Mouse (Mus musculus) bone marrow macrophage, adult 2 months (primary cell): ENCODE measurements at regions not wholly inside any gene's neighbourhood (a gene's known extent, or its start where the extent isn't known, plus 50 kb on each side); places are given as distances from the start of the nearest gene placed in this dataset.

Experiments
- H3K27ac ChIP-seq: 2 replicates; pipeline ENCODE4 v1.5.1; 2012; ENCODE audit warnings: low read depth, low read length; ENCODE audit not compliant: insufficient read depth
- H3K4me1 ChIP-seq: 2 replicates; pipeline ENCODE4 v1.6.1; 2012; ENCODE audit warnings: low read length; ENCODE audit not compliant: control insufficient read depth, insufficient read depth
- H3K4me3 ChIP-seq: 2 replicates; pipeline ENCODE4 v1.5.1; 2012; ENCODE audit warnings: mild to moderate bottlenecking, low read length, moderate library complexity; ENCODE audit not compliant: insufficient read depth
- CTCF ChIP-seq: IDR thresholded peaks from 2 replicates; pipeline ENCODE4 v1.5.1; 2012; ENCODE audit warnings: low read depth, mild to moderate bottlenecking, low read length, moderate library complexity
- POLR2A ChIP-seq: IDR thresholded peaks from 2 replicates; pipeline ENCODE4 v1.6.1; 2012; ENCODE audit warnings: mild to moderate bottlenecking, low read depth, low read length, borderline replicate concordance

DNA sequence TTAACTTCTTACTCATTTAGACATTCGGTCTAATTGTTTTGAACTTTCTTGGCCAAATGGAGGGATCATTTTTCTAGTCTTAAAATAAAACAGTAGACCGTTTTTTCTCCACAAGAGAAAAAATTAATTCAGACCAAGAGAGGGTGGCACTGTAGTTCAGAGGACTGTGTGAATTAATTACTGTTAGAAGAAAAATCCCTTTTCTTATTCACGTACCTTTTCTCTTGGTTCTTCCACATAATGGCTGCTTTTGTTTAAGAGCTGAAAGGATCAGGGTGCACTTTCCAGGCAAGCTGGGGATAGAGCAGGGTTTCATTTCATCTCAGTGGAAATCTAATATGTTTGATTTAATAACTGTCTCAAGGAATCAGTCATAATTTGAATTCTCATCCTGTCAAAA is 255.9 kb downstream of the Otol1 start:
- no peak overlapping the region for H3K4me3 ChIP-seq
- H3K4me1 ChIP-seq: no peaks in the 10 kb centered on the region
- no peak overlapping the region for H3K27ac ChIP-seq
- TF ChIP-seq POLR2A: no peak
- no peak for TF ChIP-seq CTCF

DNA sequence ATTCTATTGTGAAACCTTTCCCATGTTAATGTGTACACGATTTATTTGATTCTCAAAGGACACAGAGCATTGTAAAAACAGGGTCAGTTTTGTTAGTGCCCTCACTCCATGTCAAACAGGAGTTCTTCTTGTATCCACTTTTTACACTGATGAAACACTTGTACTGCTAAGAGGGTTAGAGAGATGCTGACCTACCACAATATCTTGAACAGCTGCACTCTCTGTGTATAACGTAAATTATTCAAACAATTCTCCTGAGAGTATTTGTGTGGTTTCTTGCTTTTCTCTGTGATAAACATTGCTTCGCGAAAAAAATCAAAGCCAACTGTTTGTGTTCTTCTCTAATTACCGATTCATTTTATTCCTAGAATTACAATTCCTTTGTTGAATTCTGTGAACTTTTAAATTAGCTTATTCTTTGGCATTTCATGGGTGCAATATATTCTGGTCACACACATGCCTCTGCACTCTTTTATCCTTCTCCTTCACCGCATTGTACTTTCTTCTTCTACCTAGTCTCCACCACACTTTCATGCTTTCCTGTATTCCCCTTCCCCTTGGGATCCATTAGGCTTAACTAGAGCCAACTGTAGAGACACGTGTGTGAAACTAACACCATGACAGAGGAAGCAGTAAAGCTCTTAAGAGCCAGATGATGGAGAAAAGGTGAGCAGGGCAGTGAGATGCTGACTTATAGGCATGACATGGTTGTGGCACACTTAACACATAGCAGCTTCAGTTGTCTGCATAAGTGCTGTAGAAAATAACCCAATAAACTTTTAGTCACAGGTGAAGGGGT is 281.4 kb downstream of the Otol1 start:
- Histone ChIP-seq H3K27ac (no peak overlapping the region), H3K4me3 (no peak overlapping the region), H3K4me1 (no peaks in the 10 kb centered on the region)
- TF ChIP-seq POLR2A (no peak), CTCF (no peak)

DNA sequence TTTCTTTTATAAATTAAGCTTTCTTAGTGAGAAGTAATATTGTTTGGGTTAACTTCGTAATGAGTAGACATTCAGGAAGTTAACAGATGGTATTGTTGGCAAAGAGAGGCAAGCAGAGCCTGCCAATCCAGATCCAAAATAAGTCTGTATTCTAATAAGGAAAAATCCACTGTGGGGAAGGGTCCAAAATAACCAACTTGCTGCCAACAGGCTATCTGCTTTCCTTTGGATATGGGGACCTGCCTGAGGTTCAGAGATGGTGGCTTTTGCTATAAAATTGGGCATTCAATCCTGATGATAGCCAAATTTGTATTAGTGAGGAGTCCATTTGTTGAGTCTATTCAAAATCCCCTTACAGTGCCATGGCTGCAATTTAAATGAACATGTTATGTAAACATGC is 300.1 kb downstream of the Otol1 start:
- Histone ChIP-seq H3K4me3 (no peak overlapping the region), H3K4me1 (no peaks in the 10 kb centered on the region), H3K27ac (no peak overlapping the region)
- TF ChIP-seq CTCF (no peak), POLR2A (no peak)

DNA sequence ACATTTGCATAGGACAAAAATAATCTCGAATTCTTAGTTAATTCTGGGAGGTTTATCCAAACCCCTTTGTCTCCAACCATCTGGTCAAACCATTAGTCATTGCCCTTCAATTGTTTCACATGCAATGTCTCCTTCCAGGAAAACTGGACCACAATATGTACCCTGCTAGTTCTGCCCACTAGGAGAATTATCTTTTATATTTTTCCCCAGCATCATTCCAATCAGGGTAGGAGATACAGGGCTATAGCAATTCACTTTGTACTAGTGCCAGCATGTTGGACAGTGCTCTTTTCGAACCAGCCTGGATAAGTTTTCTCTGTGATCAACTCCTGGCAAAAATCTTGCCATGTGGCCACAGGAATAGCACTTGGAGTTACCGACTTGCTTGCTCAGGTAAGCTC is 300.6 kb downstream of the Otol1 start:
- H3K4me3 ChIP-seq: no peak overlapping the region
- TF ChIP-seq POLR2A (no peak), CTCF (no peak)
- no peak overlapping the region for H3K27ac ChIP-seq
- no peaks in the 10 kb centered on the region for H3K4me1 ChIP-seq

DNA sequence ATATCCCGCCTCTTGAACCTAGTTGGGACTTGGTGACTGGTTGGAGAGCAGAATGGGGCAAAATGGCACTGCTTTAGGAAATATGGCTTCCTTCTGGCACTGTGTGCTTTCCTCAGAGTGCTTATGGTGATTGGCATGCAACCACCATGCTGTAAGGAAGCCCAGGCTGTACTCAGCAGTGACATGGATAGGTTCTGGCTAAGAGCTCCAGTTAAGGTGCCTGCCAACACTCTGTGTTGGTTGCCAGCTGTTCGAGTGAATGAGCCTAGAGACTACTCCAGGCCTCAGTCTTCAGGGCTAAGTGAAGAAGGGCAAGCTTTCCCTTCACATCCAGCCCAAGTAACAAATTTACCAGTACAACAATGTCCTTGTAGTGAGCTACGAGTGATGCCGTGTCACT is 301.9 kb downstream of the Otol1 start:
- Histone ChIP-seq H3K27ac (no peak overlapping the region), H3K4me1 (no peaks in the 10 kb centered on the region), H3K4me3 (no peak overlapping the region)
- no peak for TF ChIP-seq POLR2A
- TF ChIP-seq CTCF: no peak

DNA sequence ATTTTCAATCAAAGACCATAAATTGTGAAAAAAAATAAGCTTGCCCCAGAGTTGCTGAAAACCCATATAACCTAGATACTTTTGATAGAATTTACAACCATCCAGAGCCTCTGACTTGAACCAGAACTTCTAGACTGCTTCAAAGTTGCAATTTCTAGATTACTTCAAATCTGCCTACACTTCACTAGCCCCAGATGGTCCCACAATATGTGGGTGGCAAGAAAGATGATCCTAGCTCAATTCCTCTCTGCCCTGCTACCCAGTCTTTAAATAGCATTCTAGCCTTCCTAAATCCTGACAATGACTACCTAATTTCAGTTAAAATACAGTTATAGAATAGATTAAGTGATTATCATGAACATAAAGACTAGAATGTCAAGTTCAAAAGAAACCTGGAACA is 303.6 kb downstream of the Otol1 start:
- H3K4me1 ChIP-seq: no peaks in the 10 kb centered on the region
- H3K4me3 ChIP-seq: no peak overlapping the region
- no peak overlapping the region for H3K27ac ChIP-seq
- no peak for TF ChIP-seq POLR2A
- TF ChIP-seq CTCF: no peak

DNA sequence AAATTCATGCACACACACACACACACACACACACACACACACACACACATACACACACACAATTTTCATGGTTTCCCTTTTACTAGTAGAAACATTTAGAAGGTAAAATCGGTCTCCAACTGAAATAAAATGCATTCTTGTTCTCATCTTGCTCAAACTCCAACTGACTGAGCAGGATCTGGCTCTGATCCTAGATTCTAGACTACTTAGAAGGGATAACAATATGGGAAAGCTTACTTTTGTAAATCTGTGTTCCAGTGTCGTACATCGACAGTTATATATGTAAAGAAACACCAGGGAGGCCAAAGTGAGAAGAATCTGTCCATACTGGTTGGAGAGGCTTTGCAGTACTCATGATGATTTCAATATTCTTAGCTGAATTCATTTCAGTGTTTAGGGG is 304.6 kb downstream of the Otol1 start:
- no peaks in the 10 kb centered on the region for H3K4me1 ChIP-seq
- H3K27ac ChIP-seq: no peak overlapping the region
- H3K4me3 ChIP-seq: no peak overlapping the region
- TF ChIP-seq CTCF: no peak
- no peak for TF ChIP-seq POLR2A

DNA sequence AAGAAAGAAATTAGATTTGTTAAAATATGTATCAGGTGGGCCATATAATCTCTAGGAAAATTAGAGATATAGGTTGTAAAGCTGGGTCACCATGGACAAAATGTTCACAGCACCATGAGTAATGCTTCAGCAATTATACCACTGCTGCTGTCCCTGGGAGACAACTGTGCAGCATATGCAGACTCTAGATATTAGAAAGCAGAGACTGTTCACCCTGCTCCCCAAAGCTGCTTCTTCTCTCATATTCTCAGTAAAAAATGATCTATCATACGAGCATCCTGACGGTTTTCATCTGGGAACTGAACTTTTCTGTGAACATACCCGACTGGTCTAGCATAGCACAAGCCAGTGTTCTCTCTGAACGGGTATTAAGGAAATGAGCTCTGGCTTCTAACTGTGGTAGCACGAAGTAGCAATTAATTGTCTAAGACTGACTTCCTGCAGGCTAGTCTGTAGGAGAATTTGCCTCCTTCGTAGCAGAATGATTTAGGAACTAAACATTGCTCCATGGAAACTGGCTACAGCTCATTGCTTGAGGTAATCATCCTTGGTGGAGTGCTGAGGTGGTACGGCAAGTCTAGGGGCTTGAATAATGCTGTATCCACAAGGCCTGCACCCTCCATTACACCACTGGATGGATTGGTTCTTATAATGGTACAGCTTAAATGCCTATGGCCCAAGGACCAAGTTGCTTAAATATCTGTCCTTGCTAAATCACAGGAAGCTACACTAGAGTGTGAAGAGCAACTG is 305.9 kb downstream of the Otol1 start:
- no peaks in the 10 kb centered on the region for H3K4me1 ChIP-seq
- no peak overlapping the region for H3K4me3 ChIP-seq
- H3K27ac ChIP-seq: no peak overlapping the region
- TF ChIP-seq CTCF (no peak), POLR2A (no peak)

DNA sequence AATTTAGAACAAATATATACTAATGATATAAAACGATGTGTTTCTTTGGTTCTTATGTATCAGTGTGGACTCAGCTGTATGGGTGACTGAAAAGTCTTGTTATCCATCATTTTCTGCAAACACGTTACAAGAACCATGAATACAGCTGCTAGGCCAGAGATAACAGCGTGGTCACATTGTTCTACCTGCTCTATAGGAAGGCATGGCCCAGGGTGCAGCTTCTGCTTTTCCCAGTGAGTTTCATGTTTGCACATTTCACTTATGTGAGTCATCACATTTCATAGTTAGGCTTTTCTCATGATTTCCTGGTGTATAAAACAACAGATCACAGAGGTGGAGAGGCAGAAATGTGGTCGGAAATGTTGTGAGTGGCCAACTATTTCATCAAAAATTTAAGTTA is 306.8 kb downstream of the Otol1 start:
- TF ChIP-seq CTCF: no peak
- no peak for TF ChIP-seq POLR2A

DNA sequence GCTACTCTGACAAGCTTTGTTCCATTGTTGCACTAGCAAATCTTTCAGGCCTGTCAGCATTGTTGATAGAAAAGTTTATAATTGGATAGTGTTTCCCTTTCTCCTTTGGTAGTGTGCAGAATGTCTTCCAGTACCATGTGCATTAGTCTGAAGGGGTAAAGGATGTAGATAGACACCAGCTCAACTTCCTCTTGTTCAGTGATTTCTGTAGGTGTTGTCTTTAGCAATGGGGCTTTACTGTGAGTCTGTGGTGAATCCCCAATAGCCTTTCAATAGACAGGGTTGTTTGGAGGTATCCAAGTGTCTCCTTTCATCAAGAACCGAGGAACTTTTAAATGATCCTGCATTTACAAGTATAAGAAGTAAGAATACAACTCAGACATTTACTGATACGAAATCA is 311.0 kb downstream of the Otol1 start:
- no peak overlapping the region for H3K27ac ChIP-seq
- TF ChIP-seq POLR2A (no peak), CTCF (no peak)
- H3K4me1 ChIP-seq: no peaks in the 10 kb centered on the region
- no peak overlapping the region for H3K4me3 ChIP-seq

More for the DNA sequence above, 306.8 kb downstream of the Otol1 start:
- no peak overlapping the region for H3K4me3 ChIP-seq
- no peaks in the 10 kb centered on the region for H3K4me1 ChIP-seq
- H3K27ac ChIP-seq: no peak overlapping the region

DNA sequence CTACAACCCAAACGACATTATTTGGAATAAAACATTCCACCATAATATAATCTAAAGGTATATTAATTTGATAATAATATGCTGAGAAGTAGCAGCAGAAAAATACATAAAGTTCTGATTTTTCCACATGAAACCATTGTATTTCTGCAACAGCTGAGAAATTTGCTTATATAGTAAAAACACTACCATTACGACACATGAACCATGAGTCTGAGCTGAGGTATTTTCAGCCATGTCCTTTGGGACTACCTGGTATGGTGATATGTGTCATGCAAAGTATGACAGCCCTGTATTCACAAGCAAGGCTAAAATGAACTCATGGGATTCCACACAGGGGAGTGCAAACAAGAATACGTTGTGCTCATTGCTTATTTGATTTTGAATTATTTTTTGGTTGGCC is 311.7 kb downstream of the Otol1 start:
- H3K4me3 ChIP-seq: no peak overlapping the region
- H3K4me1 ChIP-seq: no peaks in the 10 kb centered on the region
- TF ChIP-seq CTCF: no peak
- no peak for TF ChIP-seq POLR2A
- no peak overlapping the region for H3K27ac ChIP-seq
